Mouse (Mus musculus) liver, embryonic 11.5 days (tissue): ENCODE measurements at regions not wholly inside any gene's neighbourhood (a gene's known extent, or its start where the extent isn't known, plus 50 kb on each side); places are given as distances from the start of the nearest gene placed in this dataset.

ENCODE experiments used
- ATAC-seq: fragments of 200-750 bp; cut with Nextera tagmentation; replicated peaks from 2 replicates; pipeline ENCODE4 v1.8.0; 2017; ENCODE audit warnings: moderate number of reproducible peaks, mild to moderate bottlenecking, moderate TSS enrichment, moderate library complexity; ENCODE audit not compliant: low FRiP score
- DNase-seq: peaks from one replicate; pipeline ENCODE4 v3.0.0-alpha.2; 2017; ENCODE audit warnings: low spot score
- H3K27ac ChIP-seq: fragments of 300-500 bp; sonication (generic); 2 replicates; pipeline ENCODE4 v1.5.1; 2014; ENCODE audit warnings: mild to moderate bottlenecking, low read depth, low read length, control low read depth
- H3K27me3 ChIP-seq: fragments of 300-500 bp; sonication (generic); replicated peaks from 2 replicates; pipeline ENCODE4 v1.6.1; 2014; ENCODE audit warnings: low read length, mixed read lengths; ENCODE audit not compliant: control insufficient read depth, insufficient read depth
- H3K36me3 ChIP-seq: fragments of 300-500 bp; sonication (generic); 2 replicates; pipeline ENCODE4 v1.6.1; 2014; ENCODE audit warnings: mild to moderate bottlenecking, low read length, moderate library complexity, mixed read lengths; ENCODE audit not compliant: control insufficient read depth, insufficient read depth
- H3K4me1 ChIP-seq: fragments of 300-500 bp; sonication (generic); replicated peaks from 2 replicates; pipeline ENCODE4 v1.6.1; 2014; ENCODE audit warnings: low read length, mixed read lengths; ENCODE audit not compliant: control insufficient read depth, insufficient read depth
- H3K4me2 ChIP-seq: fragments of 300-500 bp; sonication (generic); 2 replicates; pipeline ENCODE4 v1.6.1; 2014; ENCODE audit warnings: mild to moderate bottlenecking, control low read depth, moderate library complexity
- H3K4me3 ChIP-seq: fragments of 300-500 bp; sonication (generic); 2 replicates; pipeline ENCODE4 v1.5.1; 2014; ENCODE audit warnings: low read depth, low read length, control low read depth
- H3K9ac ChIP-seq: fragments of 300-500 bp; sonication (generic); 2 replicates; pipeline ENCODE4 v1.6.1; 2014; ENCODE audit warnings: low read depth, low read length, control low read depth
- H3K9me3 ChIP-seq: fragments of 300-500 bp; sonication (generic); 2 replicates; pipeline ENCODE4 v1.6.1; 2016; ENCODE audit warnings: low read length, inconsistent platforms, mixed read lengths; ENCODE audit not compliant: control insufficient read depth
- WGBS: fragments of 180-500 bp; shearing (Covaris S2); extraction: QIAGEN DNeasy Blood & Tissue Kit; methylation state at CpG from one replicate; pipeline ENCODE4 v1.1.7; 2014; 5-methylcytosine and 5-hydroxymethylcytosine counted together

DNA sequence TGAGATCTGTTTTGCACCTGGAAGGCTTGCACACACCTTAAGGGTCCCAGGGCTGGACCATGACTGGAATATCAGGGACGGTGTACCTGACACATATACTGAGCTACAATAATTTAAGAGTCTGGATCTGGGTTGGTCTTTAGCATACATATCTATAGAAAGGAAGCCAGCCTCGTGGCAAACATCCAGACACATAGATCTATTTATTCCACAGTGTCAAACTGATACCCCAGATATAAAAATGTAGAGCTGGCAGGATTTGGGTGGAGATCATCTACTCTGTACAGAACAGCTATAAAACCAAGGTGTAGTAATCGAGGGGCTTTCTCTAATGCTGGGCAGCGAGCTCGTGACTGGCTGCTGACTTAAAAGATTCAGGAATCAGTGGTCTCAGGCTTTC is 81.1 kb upstream of the Slc38a2 start:
- no peak overlapping the region for H3K9ac ChIP-seq

GRCm38 (mm10) chr15:96779358-96779757 is 79.8 kb upstream of the Slc38a2 start:
- no peak overlapping the region for H3K4me3 ChIP-seq
- H3K9me3 ChIP-seq = no peaks in the 10 kb centered on the region
- H3K4me2 ChIP-seq = no peak overlapping the region
- H3K4me1 ChIP-seq = peaks cover 6% of the 10 kb centered on the region; the same call in 1 of the 2 replicates
- H3K27me3 ChIP-seq = no peaks in the 10 kb centered on the region
- ATAC-seq (no peak), DNase-seq (no peak)
- no peaks in the 10 kb centered on the region for H3K36me3 ChIP-seq
- 83% methylated on average over 7 of the region's 7 CpGs for whole genome bisulfite sequencing
- no peak overlapping the region for H3K9ac ChIP-seq
- no peak overlapping the region for H3K27ac ChIP-seq

More for the DNA sequence above, 81.1 kb upstream of the Slc38a2 start:
- H3K4me3 ChIP-seq = no peak overlapping the region
- H3K27me3 ChIP-seq = no peaks in the 10 kb centered on the region
- no peak overlapping the region for H3K4me2 ChIP-seq
- ATAC-seq = no peak
- H3K27ac ChIP-seq = no peak overlapping the region
- 87% methylated on average over 5 of the region's 5 CpGs for WGBS
- no peak for DNase-seq
- H3K4me1 ChIP-seq = peaks cover 4% of the 10 kb centered on the region; the same call in 1 of the 2 replicates
- no peaks in the 10 kb centered on the region for H3K36me3 ChIP-seq
- no peaks in the 10 kb centered on the region for H3K9me3 ChIP-seq

- Histone ChIP-seq H3K36me3 (no peaks in the 10 kb centered on the region), H3K4me2 (no peak overlapping the region), H3K9ac (no peak overlapping the region), H3K27ac (no peak overlapping the region), H3K9me3 (no peaks in the 10 kb centered on the region), H3K4me1 (peaks cover 6% of the 10 kb centered on the region), H3K27me3 (no peaks in the 10 kb centered on the region), H3K4me3 (no peak overlapping the region)
- ATAC-seq (no peak), DNase-seq (no peak)
- 79% methylated on average over 15 of the region's 15 CpGs for WGBS
These were observed 78.9 kb upstream of the Slc38a2 start for GRCm38 (mm10) chr15:96778321-96778926.

- Histone ChIP-seq H3K4me2 (no peak overlapping the region), H3K36me3 (no peaks in the 10 kb centered on the region), H3K9ac (no peak overlapping the region), H3K27ac (no peak overlapping the region), H3K27me3 (no peaks in the 10 kb centered on the region), H3K4me3 (no peak overlapping the region), H3K4me1 (peaks cover 6% of the 10 kb centered on the region), H3K9me3 (no peaks in the 10 kb centered on the region)
- 66% methylated on average over 9 of the region's 9 CpGs for WGBS
- no peak for ATAC-seq
- DNase-seq = no peak
These were observed 77.0 kb upstream of the Slc38a2 start for GRCm38 (mm10) chr15:96776476-96777075.

- peaks cover 6% of the 10 kb centered on the region for H3K4me1 ChIP-seq
- H3K9me3 ChIP-seq = no peaks in the 10 kb centered on the region
- H3K36me3 ChIP-seq = no peaks in the 10 kb centered on the region
- H3K27me3 ChIP-seq = no peaks in the 10 kb centered on the region
- H3K27ac ChIP-seq = no peak overlapping the region
- WGBS = 75% methylated on average over 5 of the region's 5 CpGs
- ATAC-seq (no peak), DNase-seq (no peak)
- no peak overlapping the region for H3K9ac ChIP-seq
- H3K4me2 ChIP-seq = no peak overlapping the region
- H3K4me3 ChIP-seq = no peak overlapping the region
These were observed 75.6 kb upstream of the Slc38a2 start for GRCm38 (mm10) chr15:96775129-96775528.

DNA sequence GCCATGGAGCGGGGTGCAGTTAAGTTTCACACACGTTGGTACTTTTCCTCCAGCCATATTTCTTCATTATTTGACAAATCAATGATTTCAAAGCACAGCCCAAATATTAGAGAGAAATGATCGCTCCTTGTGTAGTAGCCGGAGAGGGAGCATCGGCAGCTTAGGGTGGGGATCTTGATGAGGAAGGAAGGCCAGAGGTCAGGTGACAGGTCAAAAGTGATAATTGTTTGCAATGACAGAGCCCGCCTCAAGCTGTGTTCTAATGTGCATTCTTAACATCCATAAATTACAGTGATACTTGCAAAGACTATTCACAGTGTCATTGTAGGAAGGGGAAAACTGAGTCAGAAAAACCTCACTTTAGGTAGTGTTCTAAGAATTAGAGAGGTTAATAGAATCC is 75.1 kb upstream of the Slc38a2 start:
- no peak overlapping the region for H3K27ac ChIP-seq
- H3K4me3 ChIP-seq = no peak overlapping the region
- 67% methylated on average over 6 of the region's 6 CpGs for WGBS
- DNase-seq (no peak), ATAC-seq (no peak)
- H3K27me3 ChIP-seq = no peaks in the 10 kb centered on the region
- no peak overlapping the region for H3K4me2 ChIP-seq
- H3K9ac ChIP-seq = no peak overlapping the region
- no peaks in the 10 kb centered on the region for H3K36me3 ChIP-seq
- H3K9me3 ChIP-seq = no peaks in the 10 kb centered on the region
- peaks cover 6% of the 10 kb centered on the region for H3K4me1 ChIP-seq

GRCm38 (mm10) chr15:96773656-96774055 is 74.1 kb upstream of the Slc38a2 start:
- H3K4me3 ChIP-seq = no peak overlapping the region
- no peak overlapping the region for H3K4me2 ChIP-seq
- H3K27ac ChIP-seq = no peak overlapping the region; the same call in 1 of the 2 replicates
- no peak for DNase-seq
- peaks cover 10% of the 10 kb centered on the region for H3K4me1 ChIP-seq
- H3K27me3 ChIP-seq = no peaks in the 10 kb centered on the region
- WGBS = 48% methylated on average over 1 of the region's 1 CpGs
- ATAC-seq = no peak
- H3K36me3 ChIP-seq = no peaks in the 10 kb centered on the region
- no peak overlapping the region for H3K9ac ChIP-seq
- no peaks in the 10 kb centered on the region for H3K9me3 ChIP-seq

GRCm38 (mm10) chr15:96772701-96773100 is 73.2 kb upstream of the Slc38a2 start:
- Histone ChIP-seq H3K27me3 (no peaks in the 10 kb centered on the region), H3K27ac (no peak overlapping the region), H3K36me3 (no peaks in the 10 kb centered on the region), H3K4me2 (no peak overlapping the region), H3K4me1 (peaks cover 13% of the 10 kb centered on the region), H3K9ac (no peak overlapping the region), H3K9me3 (no peaks in the 10 kb centered on the region), H3K4me3 (no peak overlapping the region)
- ATAC-seq (no peak), DNase-seq (no peak)
- 75% methylated on average over 8 of the region's 8 CpGs for WGBS

- H3K27ac ChIP-seq = no peak overlapping the region
- DNase-seq (no peak), ATAC-seq (no peak)
- no peaks in the 10 kb centered on the region for H3K36me3 ChIP-seq
- no peaks in the 10 kb centered on the region for H3K27me3 ChIP-seq
- H3K4me1 ChIP-seq = peaks cover 9% of the 10 kb centered on the region
- H3K9me3 ChIP-seq = no peaks in the 10 kb centered on the region
- H3K4me3 ChIP-seq = no peak overlapping the region
- H3K4me2 ChIP-seq = no peak overlapping the region
- 83% methylated on average over 8 of the region's 8 CpGs for WGBS
- H3K9ac ChIP-seq = no peak overlapping the region
These were observed 71.3 kb upstream of the Slc38a2 start for GRCm38 (mm10) chr15:96770786-96771185.
